Mouse (Mus musculus) liver, embryonic 11.5 days (tissue): ENCODE measurements around the gene Znrf1. TPM values are rescaled to one million over a fixed set of nuclear protein-coding genes. Genes with fewer than 3 reads are reported as not detected.

Experiments
- ATAC-seq: fragments of 200-750 bp; cut with Nextera tagmentation; replicated peaks from 2 replicates; pipeline ENCODE4 v1.8.0; 2017; ENCODE audit warnings: moderate number of reproducible peaks, mild to moderate bottlenecking, moderate TSS enrichment, moderate library complexity; ENCODE audit not compliant: low FRiP score
- DNase-seq: peaks from one replicate; pipeline ENCODE4 v3.0.0-alpha.2; 2017; ENCODE audit warnings: low spot score
- H3K27ac ChIP-seq: fragments of 300-500 bp; sonication (generic); 2 replicates; pipeline ENCODE4 v1.5.1; 2014; ENCODE audit warnings: mild to moderate bottlenecking, low read depth, low read length, control low read depth
- H3K27me3 ChIP-seq: fragments of 300-500 bp; sonication (generic); replicated peaks from 2 replicates; pipeline ENCODE4 v1.6.1; 2014; ENCODE audit warnings: low read length, mixed read lengths; ENCODE audit not compliant: control insufficient read depth, insufficient read depth
- H3K36me3 ChIP-seq: fragments of 300-500 bp; sonication (generic); 2 replicates; pipeline ENCODE4 v1.6.1; 2014; ENCODE audit warnings: mild to moderate bottlenecking, low read length, moderate library complexity, mixed read lengths; ENCODE audit not compliant: control insufficient read depth, insufficient read depth
- H3K4me1 ChIP-seq: fragments of 300-500 bp; sonication (generic); replicated peaks from 2 replicates; pipeline ENCODE4 v1.6.1; 2014; ENCODE audit warnings: low read length, mixed read lengths; ENCODE audit not compliant: control insufficient read depth, insufficient read depth
- H3K4me2 ChIP-seq: fragments of 300-500 bp; sonication (generic); 2 replicates; pipeline ENCODE4 v1.6.1; 2014; ENCODE audit warnings: mild to moderate bottlenecking, control low read depth, moderate library complexity
- H3K4me3 ChIP-seq: fragments of 300-500 bp; sonication (generic); 2 replicates; pipeline ENCODE4 v1.5.1; 2014; ENCODE audit warnings: low read depth, low read length, control low read depth
- H3K9ac ChIP-seq: fragments of 300-500 bp; sonication (generic); 2 replicates; pipeline ENCODE4 v1.6.1; 2014; ENCODE audit warnings: low read depth, low read length, control low read depth
- H3K9me3 ChIP-seq: fragments of 300-500 bp; sonication (generic); 2 replicates; pipeline ENCODE4 v1.6.1; 2016; ENCODE audit warnings: low read length, inconsistent platforms, mixed read lengths; ENCODE audit not compliant: control insufficient read depth
- WGBS: fragments of 180-500 bp; shearing (Covaris S2); extraction: QIAGEN DNeasy Blood & Tissue Kit; methylation state at CpG from one replicate; pipeline ENCODE4 v1.1.7; 2014; 5-methylcytosine and 5-hydroxymethylcytosine counted together
- polyA plus RNA-seq: library from polyadenylated mRNA; unstranded; fragments of >200 nt; fragmentation: Nextera tagmentation; extraction: Ambion mirVana; gene quantifications from 2 replicates; pipeline ENCODE4 v1.2.1, GENCODE M21; 2014

Gene Znrf1
- polyA plus RNA-seq, 1 experiment from 2014 or later: 27.6 TPM

GRCm38 (mm10) chr8:111592390-111592910 is 56.6 kb downstream of the Znrf1 start:
- Histone ChIP-seq H3K4me1 (peaks cover 62% of the 10 kb centered on the region), H3K4me3 (no peak overlapping the region), H3K27ac (no peak overlapping the region), H3K9ac (no peak overlapping the region), H3K4me2 (no peak overlapping the region), H3K9me3 (no peaks in the 10 kb centered on the region), H3K27me3 (no peaks in the 10 kb centered on the region), H3K36me3 (no peaks in the 10 kb centered on the region)
- DNase-seq (no peak), ATAC-seq (no peak)
- WGBS: 78% methylated on average over 7 of the region's 7 CpGs

DNA sequence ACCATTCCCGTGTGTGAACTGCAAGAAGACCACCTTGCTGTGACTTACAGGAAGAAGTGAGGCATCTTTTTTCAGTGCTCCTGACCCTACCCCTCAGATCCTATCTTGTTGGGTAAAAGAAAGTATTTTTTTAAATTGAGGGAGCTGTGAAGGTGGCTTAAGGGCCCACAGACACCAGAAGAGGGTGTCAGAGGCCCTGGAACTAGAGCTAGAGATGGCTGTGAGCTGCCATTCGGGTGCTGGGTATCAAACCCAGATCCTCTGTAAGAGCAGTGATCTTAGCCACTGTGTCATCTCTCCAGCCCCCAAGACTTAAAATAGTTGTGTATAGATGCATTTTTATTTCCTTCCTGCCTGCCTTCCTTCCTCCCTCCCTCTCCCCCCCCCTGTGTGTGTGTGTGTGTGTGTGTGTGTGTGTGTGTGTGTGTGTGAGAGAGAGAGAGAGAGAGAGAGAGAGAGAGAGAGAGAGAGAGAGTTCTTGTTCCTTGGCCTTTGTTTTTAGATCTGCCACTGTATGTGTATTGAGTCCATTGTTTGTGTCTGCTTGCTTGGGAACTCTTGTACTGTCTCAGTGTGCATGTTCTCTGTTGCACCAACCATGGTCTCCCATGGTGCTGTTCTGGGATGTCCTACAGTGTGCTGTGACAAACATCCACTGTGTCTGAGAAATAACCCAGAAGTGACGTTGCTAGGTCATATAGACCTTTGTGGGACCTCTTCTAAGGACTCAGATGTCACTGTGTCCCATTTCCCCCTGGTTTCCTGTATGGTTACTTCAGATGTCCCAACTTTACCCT is 58.3 kb downstream of the Znrf1 start:
- H3K4me2 ChIP-seq: no peak overlapping the region
- no peak overlapping the region for H3K9ac ChIP-seq
- no peaks in the 10 kb centered on the region for H3K27me3 ChIP-seq
- no peak overlapping the region for H3K4me3 ChIP-seq
- H3K4me1 ChIP-seq: peaks cover 57% of the 10 kb centered on the region
- no peak overlapping the region for H3K27ac ChIP-seq
- ATAC-seq (no peak), DNase-seq (no peak)
- no peaks in the 10 kb centered on the region for H3K36me3 ChIP-seq
- no peaks in the 10 kb centered on the region for H3K9me3 ChIP-seq
- WGBS: 60% methylated on average over 3 of the region's 3 CpGs

GRCm38 (mm10) chr8:111594951-111595350 is 59.1 kb downstream of the Znrf1 start:
- Histone ChIP-seq H3K36me3 (no peaks in the 10 kb centered on the region), H3K27ac (peak overlapping the region; percentile 46; the same call in 1 of the 2 replicates), H3K4me2 (peak overlapping the region; percentile 67), H3K4me1 (peaks cover 61% of the 10 kb centered on the region), H3K9ac (no peak overlapping the region), H3K9me3 (no peaks in the 10 kb centered on the region), H3K4me3 (no peak overlapping the region), H3K27me3 (no peaks in the 10 kb centered on the region)
- 80% methylated on average over 2 of the region's 2 CpGs for WGBS
- DNase-seq (no peak), ATAC-seq (no peak)

- H3K4me1 ChIP-seq: peaks cover 61% of the 10 kb centered on the region
- DNase-seq: peak; percentile 57
Measured at GRCm38 (mm10) chr8:111595712-111596484, 60.0 kb downstream of the Znrf1 start.

GRCm38 (mm10) chr8:111596485-111596821 is 60.6 kb downstream of the Znrf1 start:
- Histone ChIP-seq H3K27me3 (no peaks in the 10 kb centered on the region), H3K36me3 (no peaks in the 10 kb centered on the region), H3K27ac (peak overlapping the region; percentile 76), H3K4me2 (peak overlapping the region; percentile 67), H3K9me3 (no peaks in the 10 kb centered on the region), H3K4me3 (peak overlapping the region; percentile 30; the same call in 1 of the 2 replicates), H3K9ac (no peak overlapping the region), H3K4me1 (peaks cover 61% of the 10 kb centered on the region)
- ATAC-seq: 0 out of 2 replicates have a peak, but pooled peaks have one; percentile 35
- WGBS: 9% methylated on average over 3 of the region's 3 CpGs
- DNase-seq: no peak

More at GRCm38 (mm10) chr8:111595712-111596484, 60.0 kb downstream of the Znrf1 start:
- H3K27me3 ChIP-seq: no peaks in the 10 kb centered on the region
- WGBS: 35% methylated on average over 15 of the region's 15 CpGs
- ATAC-seq: peak; percentile 94
- peak overlapping the region; percentile 76 for H3K27ac ChIP-seq
- no peaks in the 10 kb centered on the region for H3K9me3 ChIP-seq
- peak overlapping the region; percentile 38; the same call in 1 of the 2 replicates for H3K9ac ChIP-seq
- H3K4me2 ChIP-seq: peak overlapping the region; percentile 67
- H3K4me3 ChIP-seq: peak overlapping the region; percentile 30
- no peaks in the 10 kb centered on the region for H3K36me3 ChIP-seq

DNA sequence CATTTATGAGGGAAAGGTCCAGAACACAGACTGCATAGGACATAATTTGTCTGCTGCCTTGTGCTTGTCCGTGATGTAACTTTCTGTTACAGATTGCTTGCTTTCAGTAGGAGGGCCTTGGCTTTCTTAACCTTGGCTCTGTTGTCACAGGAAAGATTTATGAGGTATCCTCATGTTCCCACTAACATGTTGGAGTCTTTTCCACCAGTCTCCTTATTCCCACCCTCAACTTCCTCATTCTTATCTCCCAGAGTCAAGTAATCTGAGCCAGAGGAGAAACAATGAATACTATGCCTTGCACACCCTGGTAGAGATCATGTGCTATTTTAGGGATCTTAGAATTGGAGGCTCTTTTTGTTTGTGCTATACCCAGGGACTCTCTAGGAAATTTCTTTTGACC is 61.4 kb downstream of the Znrf1 start:
- Histone ChIP-seq H3K4me3 (no peak overlapping the region), H3K4me1 (peaks cover 56% of the 10 kb centered on the region), H3K9ac (no peak overlapping the region), H3K27me3 (no peaks in the 10 kb centered on the region), H3K36me3 (no peaks in the 10 kb centered on the region), H3K4me2 (peak overlapping the region; percentile 1; the same call in 1 of the 2 replicates), H3K9me3 (no peaks in the 10 kb centered on the region), H3K27ac (peak overlapping the region; percentile 28; the same call in 1 of the 2 replicates)
- DNase-seq (no peak), ATAC-seq (no peak)
- WGBS: 41% methylated on average over 1 of the region's 1 CpGs

GRCm38 (mm10) chr8:111599707-111600444 is 64.0 kb downstream of the Znrf1 start:
- peaks cover 34% of the 10 kb centered on the region for H3K4me1 ChIP-seq
- 60% methylated on average over 9 of the region's 9 CpGs for WGBS
- H3K4me3 ChIP-seq: no peak overlapping the region
- ATAC-seq (no peak), DNase-seq (no peak)
- no peak overlapping the region for H3K27ac ChIP-seq
- H3K9me3 ChIP-seq: no peaks in the 10 kb centered on the region
- H3K4me2 ChIP-seq: no peak overlapping the region
- H3K36me3 ChIP-seq: no peaks in the 10 kb centered on the region
- no peaks in the 10 kb centered on the region for H3K27me3 ChIP-seq
- no peak overlapping the region for H3K9ac ChIP-seq

DNA sequence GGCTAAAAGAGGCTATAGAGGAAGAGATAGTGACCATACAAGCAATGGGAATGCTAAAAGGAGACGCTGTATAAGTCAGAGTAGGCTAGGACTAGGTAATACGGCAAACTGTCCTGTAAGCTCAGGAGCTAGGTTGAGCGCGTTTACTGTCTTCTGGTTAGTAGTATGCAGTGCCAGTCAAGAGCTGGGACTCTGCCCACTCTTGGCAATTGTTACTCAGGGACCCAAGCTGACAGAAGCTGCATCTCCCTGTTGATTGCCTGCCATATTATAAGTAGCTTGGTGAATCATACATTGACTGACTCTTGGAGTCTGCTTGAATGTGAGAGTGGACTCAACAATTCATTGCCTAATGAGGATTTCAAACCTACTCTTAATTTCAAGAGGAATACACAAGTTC is 66.2 kb downstream of the Znrf1 start:
- 94% methylated on average over 4 of the region's 4 CpGs for WGBS
- no peak overlapping the region for H3K4me3 ChIP-seq
- H3K27me3 ChIP-seq: no peaks in the 10 kb centered on the region
- H3K9ac ChIP-seq: no peak overlapping the region
- H3K9me3 ChIP-seq: no peaks in the 10 kb centered on the region
- H3K27ac ChIP-seq: no peak overlapping the region
- DNase-seq (no peak), ATAC-seq (no peak)
- H3K36me3 ChIP-seq: no peaks in the 10 kb centered on the region
- H3K4me2 ChIP-seq: no peak overlapping the region
- H3K4me1 ChIP-seq: peaks cover 13% of the 10 kb centered on the region
